Mouse (Mus musculus) liver, embryonic 14.5 days (tissue): Measurements from ENCODE around the gene Renbp.

Experiments
- CTCF ChIP-seq: IDR thresholded peaks from 2 replicates; pipeline ENCODE4 v1.5.1; 2016; ENCODE audit warnings: antibody characterized with exemption, low read depth, control low read depth
- EP300 ChIP-seq: IDR thresholded peaks from 2 replicates; pipeline ENCODE4 v1.6.1; 2016; ENCODE audit warnings: antibody characterized with exemption, low read depth

DNA sequence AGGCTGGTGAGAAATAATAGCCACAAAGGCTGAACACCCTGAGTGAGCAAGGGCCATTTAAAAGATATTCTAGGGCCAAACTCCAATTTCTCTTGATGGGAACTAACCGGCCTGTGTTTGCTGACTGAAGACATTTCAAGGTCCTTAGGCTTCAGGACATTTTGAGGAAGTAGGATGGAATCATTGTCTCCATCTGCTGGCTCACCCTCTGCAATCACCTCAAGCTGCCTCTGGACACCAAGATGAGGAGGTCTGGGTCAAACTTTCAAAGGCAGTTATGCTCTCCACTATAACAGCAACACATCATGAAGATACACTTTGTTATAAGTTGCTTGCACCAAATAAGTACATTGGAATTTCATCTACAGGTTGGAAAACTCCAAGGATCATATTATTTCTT, 20.6 kb downstream of the Renbp start:
- TF ChIP-seq EP300 (no peak), CTCF (no peak)
